Mouse (Mus musculus): ENCODE measurements at regions not wholly inside any gene's neighbourhood (a gene's known extent, or its start where the extent isn't known, plus 50 kb on each side); places are given as distances from the start of the nearest gene placed in this dataset.
"Not testable (repeated sequence)": the region's sequence is repeated elsewhere in the genome, so short reads cannot be mapped to it uniquely, and the experiment has no call there.

DNA sequence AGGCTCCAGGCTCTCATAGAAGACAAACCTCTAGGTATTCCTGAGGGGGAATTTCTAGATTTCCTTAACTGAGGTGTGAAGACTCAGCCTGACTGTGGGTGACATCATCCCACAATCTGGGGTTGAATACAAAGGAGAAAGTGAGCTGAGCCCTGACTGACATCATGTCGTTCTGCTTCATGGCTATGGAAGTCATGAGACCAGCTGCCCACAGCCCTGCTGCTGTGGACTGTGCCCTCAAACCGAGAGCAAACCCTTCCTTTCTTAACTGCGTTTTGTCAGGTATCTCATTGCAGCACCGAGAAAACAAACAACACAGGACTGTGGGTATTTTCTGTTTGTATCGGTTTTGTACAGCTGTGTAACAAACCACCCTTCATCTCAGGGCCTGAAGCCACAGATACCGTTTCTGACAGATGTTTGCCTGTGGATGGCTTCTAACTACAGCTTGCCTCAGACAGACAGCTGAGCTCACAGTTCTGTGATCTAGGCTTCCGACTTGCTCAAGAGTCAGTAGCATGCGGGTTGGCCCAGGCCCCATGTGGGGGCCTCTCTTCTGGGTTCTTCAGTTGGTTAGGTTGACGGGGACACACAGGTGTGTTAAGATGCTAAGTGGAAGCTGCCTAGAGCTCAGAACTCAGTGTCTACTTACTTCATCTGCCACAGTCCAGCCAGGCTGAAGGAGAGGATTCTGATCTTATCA lies 150.9 kb downstream of the Tpra1 start:
- no peak for DNase-seq (ENCODE audit: low spot score)

DNA sequence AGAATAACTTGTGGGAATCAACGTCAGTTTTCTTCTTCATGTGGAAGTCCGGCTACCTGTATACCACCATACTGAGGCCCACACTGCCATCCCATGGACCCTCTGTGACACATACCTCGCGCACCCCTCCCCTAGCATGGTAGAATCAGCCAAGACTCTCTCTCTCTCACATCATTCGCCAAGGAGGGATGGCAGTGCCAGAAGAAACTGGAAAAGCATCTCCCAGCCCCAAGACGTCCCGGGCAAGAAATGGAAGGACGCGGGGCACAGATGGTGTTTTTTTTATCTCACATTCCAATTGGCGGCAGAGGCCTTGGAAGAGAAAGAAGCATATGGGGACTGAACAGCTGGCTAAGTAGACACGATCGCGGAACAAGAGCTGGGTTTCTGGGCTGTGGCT lies 152.0 kb downstream of the Tpra1 start:
- no peak for DNase-seq (ENCODE audit: low spot score)

DNA sequence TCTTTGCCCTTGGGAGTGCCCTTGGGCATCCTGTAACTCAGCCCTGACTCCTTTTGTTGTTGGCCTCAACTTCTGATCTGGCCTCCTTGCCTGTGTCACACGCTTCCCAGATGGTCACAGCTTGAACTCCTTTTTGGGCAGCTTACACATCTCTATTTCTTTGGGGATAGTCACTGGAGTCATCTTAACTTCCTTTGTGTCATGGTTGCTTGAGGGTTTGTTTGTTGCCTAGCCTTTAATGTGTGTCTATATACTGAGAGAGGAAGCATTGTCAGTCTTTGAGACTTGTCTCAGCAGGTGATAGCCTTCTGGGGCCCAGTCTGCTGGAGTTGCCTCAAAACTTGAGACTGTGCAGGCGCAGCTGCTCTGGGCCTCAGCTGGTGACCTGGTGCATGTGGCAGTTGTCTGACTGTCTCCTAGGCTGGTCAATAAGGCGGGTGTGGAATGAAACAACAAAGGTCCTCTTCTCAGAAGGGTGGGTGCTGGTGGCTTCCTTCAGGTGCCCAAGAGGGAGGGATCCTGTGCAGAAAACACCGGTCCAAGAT lies 157.5 kb downstream of the Tpra1 start:
- no peak for DNase-seq (ENCODE audit: low spot score)

DNA sequence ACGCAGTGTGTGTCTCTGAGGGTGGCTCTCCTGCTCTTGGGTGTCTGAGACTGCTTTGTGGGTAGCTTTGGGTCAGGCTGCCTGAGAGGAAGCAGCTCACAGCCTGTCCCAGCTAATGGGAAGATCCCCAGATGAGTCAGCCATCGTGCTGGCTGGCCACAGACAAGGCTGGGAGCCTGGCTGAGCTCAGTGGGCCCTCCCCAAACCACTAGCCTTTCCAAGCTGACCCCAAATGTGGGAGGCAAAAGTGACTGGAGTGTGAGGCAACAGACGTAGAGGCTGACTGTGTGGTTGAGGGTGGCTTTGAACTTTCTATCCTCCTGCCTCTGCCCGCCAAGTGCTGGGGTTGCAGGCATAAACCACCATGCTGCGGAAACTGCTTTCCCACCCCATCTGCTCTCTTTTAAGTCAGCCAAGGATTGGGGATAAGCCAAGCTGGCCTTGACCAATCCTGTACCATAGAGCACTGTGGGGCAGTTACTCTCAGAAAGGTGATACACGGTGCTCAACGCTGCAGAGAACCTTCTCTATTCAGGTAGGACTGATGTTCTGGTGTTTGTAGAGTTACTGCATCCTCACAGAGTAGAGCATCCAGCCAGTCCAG lies 163.0 kb downstream of the Tpra1 start:
- no peak for DNase-seq (ENCODE audit: low spot score)

DNA sequence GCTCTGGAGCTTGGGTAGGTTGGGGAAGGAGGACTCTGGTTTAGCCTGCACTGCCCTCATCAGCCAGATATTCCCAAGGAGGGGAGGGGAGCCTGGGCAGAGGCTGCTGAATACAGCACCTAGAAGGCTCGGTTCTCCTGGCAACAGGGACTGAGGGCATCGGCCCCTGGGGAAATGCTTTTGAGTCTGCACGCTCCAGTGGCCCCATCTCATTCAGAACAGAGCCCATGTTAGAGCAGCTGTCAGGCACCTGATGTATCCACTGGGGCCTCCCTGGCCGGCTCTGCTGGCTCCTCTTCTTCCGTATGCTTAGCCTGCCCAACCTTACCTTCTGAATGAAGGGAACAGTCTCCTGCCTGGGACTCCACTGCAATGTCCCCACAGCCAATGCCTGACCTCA lies 164.5 kb downstream of the Tpra1 start:
- no peak for DNase-seq (ENCODE audit: low spot score)

DNA sequence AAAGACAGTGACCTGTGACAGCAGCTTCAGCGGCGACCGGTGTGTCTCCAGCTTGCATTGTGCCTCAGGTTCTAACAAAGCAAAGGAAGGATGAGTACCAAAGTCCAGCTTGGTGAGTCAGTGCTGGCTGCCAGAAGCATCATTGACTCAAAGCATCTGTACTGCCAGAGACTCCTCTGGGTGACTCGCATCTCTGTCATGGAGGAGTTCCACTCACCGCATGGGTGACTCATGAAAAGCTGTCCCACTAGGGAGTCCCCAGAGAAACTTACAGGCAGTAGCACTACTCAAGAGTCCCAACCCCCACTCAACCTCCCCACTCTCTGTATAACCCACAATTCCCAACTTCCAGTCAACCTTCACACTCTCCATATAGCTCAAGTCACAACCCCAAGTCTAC lies 166.2 kb downstream of the Tpra1 start:
- DNase-seq (ENCODE audit: low spot score): no peak

DNA sequence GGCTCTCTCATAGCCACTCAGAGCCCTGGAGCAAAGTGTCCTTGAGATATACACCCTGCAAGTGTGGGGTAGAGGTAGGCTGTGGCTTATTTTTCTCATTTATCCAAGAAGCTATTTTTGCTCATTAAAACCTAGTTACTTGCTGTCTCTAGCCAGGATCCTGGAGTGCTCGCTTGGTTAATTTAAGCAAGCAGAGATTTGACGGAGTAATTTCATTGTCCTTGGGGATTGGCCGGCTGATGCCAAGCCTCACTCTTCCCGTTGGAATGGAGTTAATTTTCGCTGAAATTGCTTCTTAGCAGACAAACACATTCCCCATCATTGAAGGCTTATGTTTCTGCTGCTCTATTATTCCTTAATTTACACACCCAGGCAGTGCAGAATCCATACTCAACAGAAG lies 167.1 kb downstream of the Tpra1 start:
- no peak for DNase-seq (ENCODE audit: low spot score)

DNA sequence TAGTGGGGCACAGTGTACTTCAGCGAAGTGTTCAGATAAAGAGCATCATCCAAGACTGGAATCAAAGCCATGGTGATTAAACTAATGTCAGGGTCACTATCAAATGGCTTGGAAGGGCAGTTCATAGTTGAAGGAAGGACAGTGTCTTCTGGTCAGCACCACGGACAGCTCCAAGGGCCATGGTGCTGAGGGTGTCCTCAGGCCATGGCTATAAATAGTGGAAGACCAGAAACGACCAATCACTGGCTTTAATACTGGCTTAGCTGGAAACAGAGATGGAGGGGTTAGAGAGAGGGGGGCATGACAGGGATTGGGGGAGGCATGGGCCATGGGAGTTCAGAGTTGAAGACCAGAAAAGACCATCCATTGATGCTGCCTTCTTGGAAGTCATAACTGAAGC lies 168.0 kb downstream of the Tpra1 start:
- peak; percentile 16 for DNase-seq (ENCODE audit: low spot score)

DNA sequence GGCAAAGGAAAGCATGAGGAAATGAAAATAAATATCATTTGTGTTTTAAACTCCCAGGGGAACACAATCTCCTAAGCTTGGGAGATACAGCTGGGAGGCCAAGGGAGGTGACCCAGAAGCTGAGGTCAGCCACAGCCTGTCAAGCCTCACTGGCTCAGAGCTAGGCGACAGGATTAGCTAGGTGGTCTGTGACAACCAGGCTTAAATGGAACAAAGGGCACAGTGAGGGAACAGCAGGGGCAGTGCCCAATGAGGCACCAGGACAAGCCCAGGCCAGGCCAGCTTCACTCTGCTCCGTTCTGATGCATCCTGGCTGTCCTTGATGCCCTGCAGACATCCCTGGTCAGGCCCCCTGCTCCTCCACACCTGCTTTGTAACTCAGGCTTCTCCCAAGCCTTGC lies 169.7 kb downstream of the Tpra1 start:
- no peak for DNase-seq (ENCODE audit: low spot score)

DNA sequence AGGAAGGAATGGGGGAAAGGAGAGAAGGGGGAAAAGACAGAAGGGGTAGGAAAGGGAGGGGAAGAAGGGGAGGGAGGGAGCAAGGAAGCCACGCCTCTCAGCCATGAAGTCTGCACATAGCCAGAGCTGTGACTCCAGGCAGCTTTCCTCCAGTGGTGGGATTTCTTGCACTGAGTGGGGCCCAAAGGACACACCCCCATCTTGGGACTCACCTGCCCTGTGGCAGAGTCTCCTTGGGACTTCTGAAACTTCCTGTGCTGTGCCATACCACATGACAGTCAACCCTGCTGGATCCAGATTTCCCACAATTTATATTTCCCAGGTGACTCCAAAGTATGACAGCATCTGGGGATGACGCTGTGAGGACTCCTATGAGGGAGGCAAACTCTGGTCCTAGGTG lies 170.5 kb downstream of the Tpra1 start:
- DNase-seq (ENCODE audit: low spot score): no peak

DNA sequence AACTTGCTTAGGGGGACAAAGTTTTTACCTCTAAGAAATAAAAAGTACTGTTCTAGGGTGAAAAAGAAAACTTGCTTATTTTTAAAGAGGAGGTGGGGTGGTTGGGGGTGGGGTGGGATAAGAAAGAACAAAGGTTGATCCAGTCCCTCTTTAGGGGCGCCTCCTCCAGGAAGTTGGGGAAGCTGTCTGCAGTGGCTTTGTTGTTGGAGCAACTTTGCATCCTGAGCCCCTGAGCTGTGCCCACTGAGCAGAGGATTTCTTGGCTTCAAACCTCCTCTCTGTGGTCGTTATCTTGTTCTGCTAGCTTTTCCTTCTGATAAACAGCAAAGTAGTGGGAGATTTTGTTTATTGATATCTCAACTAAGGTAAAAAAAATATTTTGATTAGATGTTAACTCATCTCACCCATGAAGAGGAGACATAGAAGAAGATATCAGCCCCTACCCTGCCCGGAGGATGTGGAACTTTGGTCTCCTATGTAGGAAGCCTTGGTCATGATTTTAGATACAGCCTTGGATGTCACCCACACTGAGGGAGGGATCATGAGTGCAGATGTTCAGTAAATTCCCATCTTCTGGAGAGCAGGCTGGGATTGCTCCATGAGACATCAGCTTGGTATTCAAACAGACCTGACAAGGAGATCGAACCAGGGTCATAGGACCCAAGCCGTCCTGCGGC lies 179.7 kb downstream of the Tpra1 start:
- DNase-seq (ENCODE audit: low spot score): no peak

DNA sequence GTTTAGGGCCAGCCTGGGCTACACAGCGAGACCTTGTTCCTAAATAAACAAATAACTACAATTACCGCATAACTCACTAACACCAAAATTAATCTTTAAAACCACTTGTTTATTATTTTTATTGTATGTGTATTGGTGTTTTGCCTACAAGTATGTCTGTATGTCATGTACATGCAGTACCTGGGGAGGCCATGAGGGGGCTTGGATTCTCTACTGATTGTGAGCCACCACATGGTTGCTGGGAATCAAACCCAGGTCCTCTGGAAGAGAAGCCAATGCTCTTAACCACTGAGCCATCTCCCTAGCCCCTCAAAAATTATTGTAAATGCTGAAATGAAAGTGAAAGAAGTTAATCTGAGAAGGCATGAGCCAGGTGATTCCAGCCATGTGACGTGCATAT lies 182.4 kb downstream of the Tpra1 start:
- no peak for DNase-seq (ENCODE audit: low spot score)

DNA sequence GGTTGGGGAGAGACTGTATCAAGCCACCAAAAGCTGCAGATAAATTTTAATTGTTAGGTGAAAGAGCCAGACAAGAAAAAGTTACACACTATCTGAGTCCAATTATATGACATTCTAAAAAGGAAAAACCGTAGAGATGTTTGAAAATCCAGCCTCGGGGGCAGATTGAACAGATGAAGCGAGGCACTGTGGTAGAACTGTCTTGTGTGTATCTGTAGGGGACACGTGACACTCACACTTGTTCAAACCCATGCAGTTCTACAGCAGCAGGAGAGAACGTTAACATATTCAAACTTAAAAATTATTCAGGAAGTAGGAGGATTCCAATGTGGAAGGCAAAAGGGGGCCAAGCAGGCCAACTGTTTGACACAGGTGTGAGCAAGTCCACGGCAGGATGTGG lies 183.1 kb downstream of the Tpra1 start:
- DNase-seq (ENCODE audit: low spot score): no peak

DNA sequence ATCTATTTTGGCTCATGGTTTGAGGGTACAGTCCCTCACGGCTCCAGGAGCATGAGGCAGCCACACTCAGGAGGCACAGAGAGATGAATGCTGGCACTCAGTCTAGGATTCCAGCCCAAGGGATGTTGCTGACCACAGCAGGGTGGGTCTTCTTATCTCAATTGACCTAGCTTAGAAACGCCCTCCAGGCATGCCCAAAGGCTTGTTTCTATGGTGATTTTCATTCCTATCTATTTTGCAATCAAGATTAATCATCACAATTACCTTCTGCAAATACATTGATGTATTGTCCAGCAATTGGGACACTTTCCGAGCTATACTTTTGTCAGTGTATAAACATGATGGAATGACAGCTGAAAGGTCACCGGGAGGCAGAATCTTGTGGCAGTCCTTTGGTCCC lies 185.6 kb downstream of the Tpra1 start:
- no peak for DNase-seq (ENCODE audit: low spot score)

DNA sequence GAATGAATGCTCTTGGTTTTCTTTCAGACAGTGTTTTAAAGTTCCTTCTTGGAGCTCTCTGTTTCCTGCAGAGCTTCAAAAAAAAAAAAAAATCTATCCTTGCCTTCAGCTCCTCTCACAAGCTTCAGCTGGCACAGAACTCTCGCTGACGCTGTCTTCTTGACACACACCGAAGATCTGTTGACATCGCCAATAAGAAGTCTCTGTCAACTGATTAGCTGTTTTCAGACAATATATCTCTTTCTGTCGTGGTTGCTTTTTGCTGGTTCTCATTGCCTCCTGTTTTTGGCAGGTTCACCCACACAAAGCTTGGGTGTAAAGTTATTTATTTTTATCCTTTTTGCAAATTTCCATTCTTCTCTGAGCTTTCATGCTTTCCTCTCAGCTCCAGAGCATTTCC lies 188.0 kb downstream of the Tpra1 start:
- DNase-seq (ENCODE audit: low spot score): no peak

DNA sequence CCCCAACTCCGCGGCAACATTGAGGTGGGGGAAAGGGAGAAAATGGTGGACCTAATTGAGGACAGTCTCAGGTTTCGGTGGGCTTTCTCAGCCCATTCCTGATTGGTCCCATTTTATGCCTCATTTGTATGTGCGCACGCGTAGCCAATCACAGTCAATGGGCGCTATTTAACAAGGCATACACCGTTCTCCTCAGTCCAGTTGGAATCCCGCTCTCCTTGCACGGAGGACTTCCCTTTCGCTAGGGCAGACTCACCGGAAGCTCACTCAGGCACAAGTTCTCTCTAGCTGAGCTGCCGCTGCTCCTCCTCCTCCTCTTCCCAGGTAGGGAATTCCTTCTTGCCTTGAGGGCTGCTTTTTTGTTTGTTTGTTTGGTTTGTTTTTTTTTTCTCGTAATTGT lies 193.9 kb downstream of the Tpra1 start:
- no peak for DNase-seq (ENCODE audit: low spot score)

DNA sequence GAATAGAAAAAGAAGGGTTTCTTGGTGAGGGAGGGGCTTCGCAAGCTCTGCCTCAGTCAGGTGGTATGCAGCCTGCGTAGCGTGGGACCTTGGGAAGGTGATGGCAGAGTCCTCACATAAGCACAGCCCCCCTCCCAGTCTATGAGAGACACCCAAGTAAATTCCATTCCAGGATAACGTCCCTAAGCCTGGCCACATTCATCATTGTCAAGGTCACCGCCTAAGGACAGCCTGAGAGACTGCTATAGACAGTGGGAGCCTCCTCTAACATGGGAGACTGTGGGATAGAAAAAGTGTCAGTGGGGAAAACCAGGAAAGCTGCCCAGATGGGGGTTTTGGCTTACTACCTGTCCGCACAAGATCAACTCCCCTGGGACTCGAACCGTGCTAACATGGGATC lies 195.5 kb downstream of the Tpra1 start:
- no peak for DNase-seq (ENCODE audit: low spot score)

DNA sequence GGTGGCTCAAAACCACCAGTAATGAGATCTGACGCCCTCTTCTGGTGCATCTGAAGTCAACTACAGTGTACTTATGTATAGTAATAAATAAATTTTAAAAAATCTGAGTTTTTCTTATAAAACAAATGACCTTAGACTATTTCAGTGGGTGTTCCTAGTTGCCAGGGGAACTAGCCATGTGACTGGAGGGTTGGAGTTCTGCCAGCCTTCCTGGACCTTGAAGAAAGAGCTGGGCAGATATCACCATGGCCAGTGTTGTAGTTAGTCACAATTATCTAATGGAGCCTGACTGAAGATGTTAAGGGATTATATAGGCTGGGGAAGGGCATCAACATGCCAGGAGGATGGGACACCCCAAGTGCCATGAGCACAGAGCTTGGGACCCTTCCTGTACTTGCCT lies 217.2 kb downstream of the Tpra1 start:
- DNase-seq (ENCODE audit: low spot score): peak; percentile 77

DNA sequence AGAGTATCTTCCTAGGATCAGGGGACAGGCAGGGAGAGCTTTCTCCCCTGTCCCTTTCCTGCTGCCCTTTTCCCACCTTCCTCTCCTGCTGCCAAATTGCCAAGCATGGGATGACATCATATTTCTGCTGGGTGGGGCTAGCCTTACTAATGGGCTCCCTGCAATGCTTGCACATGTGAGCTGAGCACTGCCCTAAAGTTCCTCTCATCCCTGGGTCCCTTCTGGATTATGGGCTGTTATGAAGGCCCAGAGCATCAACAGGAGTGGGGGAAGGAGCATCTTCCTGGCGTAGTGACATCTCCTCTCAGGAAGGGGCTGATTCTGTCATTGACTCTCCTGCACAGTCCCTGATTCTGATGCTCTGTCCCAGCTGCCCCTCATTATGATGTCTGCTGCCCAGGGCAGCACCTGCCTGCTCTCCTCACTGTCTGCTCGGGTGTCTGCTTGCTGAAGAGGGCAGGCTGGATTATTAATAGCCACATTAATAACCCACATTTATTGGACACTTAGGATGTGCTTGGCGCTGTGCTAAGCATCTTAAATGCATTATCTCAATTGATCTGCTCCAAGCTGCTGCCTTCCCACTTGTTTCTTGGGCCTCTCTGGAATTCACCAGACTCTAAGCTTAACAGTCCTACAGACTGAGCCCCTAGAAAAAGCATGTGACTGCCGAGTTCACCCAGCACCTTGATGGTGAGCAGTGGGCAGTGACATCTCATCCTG lies 219.1 kb downstream of the Tpra1 start:
- no peak for DNase-seq (ENCODE audit: low spot score)

DNA sequence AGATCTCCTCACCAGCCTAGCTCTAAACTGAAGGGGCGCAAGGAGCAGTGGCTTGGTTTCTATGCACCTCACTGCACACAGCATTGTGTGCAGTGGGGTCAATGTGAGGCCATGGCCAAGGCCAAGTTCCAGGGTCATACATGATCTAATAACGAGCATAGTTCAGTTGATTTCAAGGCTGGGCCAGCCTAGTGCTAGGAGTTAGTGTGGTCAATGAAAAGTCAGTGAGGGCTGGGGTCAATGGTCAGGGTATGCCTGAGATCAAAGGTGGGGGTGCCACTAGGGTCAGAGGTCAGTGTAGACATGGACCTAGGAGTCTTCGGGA lies 219.7 kb downstream of the Tpra1 start:
- no peak for DNase-seq (ENCODE audit: low spot score)

DNA sequence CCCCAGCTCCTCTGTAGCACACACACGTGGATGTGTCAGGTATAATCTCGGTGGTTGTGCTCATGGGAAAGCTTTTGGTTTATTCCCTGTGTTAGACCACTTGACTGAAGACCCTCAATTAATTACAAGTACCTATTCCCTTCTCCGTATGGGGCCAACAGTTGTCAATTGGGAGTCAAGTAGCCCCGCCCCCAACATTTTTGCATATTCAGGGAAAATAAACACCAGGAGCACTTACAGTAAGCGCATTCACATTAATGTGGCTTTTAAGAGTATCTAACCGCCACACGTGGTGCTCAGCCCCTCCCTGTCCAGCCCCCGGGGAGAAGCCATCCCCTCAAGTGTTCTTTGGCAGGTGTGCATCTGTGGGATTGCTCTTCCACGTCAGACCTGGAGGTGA lies 223.9 kb downstream of the Tpra1 start:
- DNase-seq (ENCODE audit: low spot score): no peak

DNA sequence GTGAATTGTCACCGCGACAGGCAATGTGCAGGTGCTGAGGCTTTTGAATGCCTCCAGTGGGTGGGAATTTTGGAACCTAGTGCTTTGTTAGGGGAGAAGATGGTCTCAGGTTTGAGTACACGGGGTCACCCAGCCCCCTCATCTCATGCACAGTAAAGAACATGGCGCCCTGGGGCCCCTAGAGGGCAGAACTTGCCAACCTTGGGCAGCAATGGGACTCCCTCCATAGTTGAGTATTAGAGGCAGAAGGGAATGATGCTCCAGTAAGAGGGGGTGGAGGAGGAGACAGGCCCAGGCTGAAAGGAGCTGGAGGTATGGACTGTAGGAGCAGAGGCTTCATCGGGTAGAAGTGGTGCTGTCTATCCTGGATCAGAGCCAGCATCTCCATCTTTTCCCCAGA lies 226.1 kb downstream of the Tpra1 start:
- DNase-seq (ENCODE audit: low spot score): not testable (repeated sequence)

DNA sequence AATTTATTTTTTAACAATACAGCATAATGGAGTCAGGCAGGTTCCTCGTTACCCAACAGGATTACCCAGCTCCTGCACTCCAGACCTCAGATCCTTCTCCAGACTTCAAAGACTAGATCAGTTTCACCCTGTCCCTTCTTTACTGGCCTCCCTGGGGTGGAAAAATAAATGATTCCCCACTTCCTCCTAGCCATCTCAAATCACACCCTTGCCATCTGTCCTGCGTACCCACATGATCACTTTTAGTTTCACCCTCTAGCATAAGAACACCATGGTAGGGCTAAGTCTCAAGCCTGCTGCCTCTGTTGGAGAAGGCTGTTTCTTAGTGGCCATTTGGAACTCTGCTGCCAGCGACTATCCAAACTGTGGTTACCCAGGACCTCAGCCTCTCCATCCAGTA lies 222.0 kb downstream of the Plxna1 start:
- DNase-seq (ENCODE audit: low spot score): no peak
